Mouse (Mus musculus): Measurements from ENCODE around the gene Atf6.

Gene Atf6

GRCm38 (mm10) chr1:170882915-170883485 is 15.4 kb upstream of the Atf6 start:
- DNase-seq = no peak

- DNase-seq = no peak
Measured at GRCm38 (mm10) chr1:170876906-170877305, 9.3 kb upstream of the Atf6 start.

- no peak for DNase-seq
Measured at GRCm38 (mm10) chr1:170875676-170876075, 8.1 kb upstream of the Atf6 start.

- DNase-seq = no peak
Measured at GRCm38 (mm10) chr1:170871961-170872360, 4.4 kb upstream of the Atf6 start.

- DNase-seq = no peak
Measured at GRCm38 (mm10) chr1:170871402-170871801, 3.8 kb upstream of the Atf6 start.

DNA sequence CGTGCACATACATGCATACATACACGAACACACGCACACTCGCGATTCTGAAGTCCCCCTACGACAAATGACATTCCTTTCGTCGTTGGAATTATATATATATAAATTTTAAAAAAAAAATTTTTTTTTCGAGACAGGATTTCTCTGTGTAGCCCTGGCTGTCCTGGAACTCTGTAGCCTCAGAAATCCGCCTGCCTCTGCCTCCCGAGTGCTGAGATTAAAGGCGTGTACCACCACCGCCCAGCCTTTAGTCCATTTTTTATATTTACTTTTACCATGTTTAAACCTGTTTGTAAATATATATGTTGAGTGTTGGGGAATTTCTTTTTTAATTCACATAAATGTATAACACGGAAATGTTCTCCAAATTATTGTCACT is 1.3 kb upstream of the Atf6 start:
- DNase-seq = no peak

DNA sequence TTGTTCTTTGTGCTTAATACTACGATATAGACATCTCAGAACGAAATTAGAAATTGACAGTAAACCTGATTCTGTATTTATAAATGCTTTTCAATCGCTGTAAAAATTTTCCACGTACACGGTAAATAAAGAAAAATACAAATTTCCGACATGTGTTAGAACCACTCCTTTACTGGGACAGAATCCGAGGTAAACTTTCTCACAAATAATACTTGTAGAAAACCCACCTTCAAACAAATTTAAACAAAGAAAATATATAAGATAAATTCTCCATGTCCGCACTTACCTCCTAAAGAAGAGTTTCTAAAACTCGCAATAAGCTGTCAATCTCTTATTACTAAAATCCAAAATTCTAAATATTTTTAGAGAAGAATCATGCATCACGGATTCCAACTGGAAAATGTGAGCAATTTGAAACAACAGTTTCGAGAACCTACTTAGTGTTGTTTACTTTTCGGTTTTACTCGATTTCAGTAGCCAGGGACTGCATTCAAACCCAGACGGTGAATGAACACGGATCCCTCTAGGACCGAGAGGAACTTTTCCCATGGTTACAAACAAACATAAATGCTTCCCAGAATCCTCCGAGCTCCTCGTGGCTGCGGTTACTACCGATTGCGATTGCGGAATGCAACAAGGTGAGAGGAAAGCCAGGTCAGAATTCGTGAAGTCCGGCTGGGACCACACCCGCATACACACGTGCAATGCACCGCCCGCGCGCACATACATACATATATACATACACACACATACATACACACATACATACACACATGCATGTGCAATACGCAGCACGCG is 735 bp upstream of the Atf6 start:
- DNase-seq = peak; percentile 74

- peak; percentile 51 for DNase-seq
Measured at GRCm38 (mm10) chr1:170866992-170867690, 430 bp downstream of the Atf6 start.

GRCm38 (mm10) chr1:170865406-170865805 is 2.2 kb downstream of the Atf6 start:
- no peak for DNase-seq

DNA sequence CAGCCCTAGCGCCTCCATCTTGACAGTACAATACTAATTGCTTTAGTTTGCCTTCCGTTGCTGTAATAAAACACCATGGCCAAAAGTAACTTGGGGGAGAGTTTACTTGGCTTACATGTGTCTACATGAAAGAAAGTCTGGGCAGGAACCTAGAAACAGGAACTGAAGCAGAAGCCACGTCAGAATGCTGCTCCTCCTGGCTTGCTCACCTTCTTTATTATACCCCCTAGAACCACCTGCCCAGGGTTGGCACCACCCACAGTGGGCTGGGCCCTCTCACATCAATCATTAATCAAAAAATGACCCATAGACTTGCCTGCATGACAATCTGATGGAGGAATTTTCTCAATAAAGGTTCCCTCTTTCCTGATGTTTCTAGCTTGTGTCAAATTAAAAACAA is 2.8 kb downstream of the Atf6 start:
- DNase-seq = no peak

DNA sequence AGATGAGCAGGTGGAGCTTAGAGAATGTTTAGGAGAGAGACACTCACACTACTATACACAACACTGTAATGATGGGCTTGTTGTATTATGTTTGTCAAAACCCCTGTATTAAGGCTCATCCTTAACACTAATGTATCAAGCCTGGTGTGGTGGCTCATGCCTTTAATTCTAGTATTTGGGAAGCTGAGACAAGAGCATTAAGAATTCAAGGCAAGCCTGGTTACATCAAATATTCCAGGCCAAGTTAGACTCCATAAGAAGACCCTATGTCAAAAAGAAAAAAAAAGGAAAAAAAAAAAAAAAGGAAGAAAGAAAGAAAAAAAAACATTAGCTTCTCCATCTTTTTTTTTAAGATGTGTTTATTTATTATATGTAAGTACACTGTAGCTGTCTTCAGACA is 3.3 kb downstream of the Atf6 start:
- no peak for DNase-seq

GRCm38 (mm10) chr1:170863033-170863432 is 4.5 kb downstream of the Atf6 start:
- DNase-seq = peak; percentile 16

- DNase-seq = no peak
Measured at GRCm38 (mm10) chr1:170862435-170862717, 5.2 kb downstream of the Atf6 start.

DNA sequence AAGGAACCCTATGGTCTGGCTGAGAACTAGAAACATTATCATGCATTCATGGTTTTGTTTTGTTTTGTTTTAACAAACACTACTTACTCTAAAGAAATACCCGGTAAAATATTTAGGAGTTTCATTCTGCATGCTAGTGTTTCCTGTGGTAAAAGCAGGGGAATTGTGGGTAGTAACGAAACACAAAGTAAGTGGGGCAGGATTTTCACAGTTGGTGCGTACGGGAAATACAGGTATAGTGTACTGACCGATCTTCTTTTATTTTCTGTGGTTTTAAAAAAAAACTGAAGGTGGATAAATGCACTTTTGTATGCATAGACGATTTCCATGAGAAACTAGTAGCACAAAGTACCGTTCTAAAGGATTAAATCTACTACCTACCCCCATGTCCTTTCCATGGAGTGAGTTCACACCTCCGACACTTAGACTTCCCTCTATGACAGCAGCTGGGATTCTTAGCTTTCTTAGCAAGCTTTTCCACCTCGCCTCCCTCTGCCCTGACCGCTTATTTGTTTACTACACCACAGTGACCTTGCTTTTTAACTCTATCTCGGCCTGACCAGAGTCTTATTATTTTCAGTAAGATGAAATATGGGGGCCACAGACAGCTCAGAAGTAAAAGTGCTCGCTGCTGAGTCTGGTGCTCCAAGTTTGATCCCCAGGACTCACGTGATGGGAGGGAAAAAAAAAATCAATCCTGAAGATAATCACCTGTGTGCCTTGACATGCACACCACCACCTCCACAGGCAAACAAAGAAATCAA is 5.7 kb downstream of the Atf6 start:
- DNase-seq = no peak

GRCm38 (mm10) chr1:170858872-170859271 is 8.7 kb downstream of the Atf6 start:
- no peak for DNase-seq

DNA sequence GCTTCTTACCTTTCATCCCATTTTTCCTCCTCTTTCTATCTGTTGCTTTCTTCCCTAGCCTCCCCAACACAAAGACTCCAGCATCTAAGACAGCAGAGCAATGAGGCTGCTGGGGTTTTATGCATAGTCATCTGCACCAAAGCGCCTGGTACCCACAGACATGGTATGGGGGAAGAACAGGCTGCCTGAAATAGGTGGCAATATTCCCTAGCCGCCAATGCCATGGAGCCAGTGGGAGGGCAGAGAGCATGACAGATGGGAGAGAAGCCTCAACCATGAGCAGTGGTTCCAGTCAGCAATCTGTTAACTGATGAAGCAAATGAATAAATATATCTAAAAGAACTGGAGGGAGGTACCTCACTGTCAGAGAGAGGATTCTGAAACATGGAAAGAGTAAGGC is 10.2 kb downstream of the Atf6 start:
- no peak for DNase-seq

DNA sequence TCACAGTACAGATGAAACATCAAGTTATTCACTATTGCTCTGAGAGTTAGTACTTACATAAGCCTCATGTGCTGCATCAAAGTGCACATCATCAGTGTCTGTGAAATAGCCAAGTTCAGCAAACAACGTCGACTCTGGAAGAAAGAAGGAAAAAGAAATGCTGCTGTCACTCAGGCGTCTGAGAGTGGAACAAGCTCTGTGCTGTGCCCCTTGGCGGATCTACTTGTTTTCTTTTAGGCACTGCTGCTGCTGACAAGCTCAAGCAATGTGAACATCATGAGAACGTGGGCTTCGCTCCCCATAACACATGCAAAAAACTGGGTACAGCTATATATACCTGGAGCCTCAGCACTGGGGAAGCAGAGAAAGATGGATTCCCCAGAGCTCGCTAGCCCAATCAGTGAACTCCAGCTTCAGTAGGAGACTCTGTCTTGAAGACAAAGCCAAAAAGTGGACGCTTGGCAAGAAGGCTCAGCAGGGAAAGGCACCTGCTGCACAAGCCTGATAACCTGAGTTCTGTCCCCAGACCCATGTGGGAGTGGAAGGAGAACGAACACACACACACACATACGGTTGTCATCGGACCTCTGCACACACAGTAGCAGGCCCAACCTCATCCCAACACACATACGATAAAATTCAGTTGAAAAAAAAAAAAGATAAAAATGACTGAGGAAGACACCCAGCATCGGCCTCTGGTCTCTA is 12.4 kb downstream of the Atf6 start:
- DNase-seq = peak; percentile 70

GRCm38 (mm10) chr1:170853604-170854003 is 14.0 kb downstream of the Atf6 start:
- no peak for DNase-seq

- DNase-seq = peak; percentile 43
Measured at GRCm38 (mm10) chr1:170850637-170851624, 16.6 kb downstream of the Atf6 start.

DNA sequence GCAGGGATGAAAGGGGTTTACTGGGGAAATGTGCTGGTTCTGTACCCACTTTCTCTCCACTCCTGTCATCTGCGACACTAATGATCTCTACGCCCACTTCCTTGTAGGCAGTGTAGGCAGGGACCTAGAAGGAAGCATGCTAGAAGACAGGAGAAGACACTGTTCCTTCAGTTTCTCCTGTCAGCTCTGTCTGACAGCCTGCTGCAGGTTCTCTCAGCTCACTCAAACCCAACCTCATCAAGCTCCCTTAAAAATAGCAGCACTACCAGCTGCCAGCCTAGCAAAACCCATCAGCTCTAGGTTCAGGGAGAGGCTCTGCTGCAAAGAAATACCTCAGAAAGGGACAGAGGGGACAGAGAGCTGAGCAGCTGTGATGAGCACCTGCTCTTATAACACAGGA is 17.6 kb downstream of the Atf6 start:
- DNase-seq = no peak

DNA sequence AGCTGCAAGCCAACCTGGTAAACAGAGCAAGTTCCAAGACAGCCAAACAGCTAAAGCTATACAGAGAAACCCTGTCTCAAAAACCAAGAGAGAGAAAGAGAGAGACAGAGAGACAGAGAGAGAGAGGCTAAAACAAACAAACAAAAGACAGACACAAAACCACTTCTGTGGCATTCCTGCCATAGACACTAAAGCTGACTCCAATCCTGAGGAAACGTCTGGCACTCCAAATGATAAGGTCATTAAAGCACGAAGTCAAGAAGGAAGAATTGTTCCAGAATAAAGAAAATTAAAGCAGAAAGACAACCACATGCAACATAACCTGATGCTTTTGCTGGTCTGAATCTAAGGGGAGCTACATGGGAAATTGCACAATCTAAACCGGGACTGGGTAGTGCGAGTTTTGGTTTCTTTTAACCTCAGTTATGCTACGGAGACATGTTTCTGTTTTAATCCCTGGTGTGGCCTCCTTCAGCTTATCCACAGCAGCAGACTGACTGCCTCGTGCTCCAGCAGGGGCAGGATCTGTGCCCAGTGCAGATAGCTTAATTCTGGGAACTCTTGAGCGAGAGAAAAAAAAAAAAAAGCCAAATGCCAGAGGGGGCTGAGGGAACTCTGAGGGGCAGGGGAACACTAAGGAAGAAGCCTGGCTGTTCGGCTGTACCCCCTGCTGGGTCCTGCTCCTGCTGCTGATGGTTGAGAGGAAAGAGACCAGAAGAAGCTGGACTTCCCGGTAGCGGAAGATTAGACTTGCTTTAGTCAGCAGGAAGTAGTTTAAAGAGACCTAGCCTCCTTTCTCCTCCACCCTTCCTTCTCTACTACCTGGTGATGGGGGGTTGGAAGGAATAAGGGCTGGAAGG is 21.9 kb downstream of the Atf6 start:
- DNase-seq = peak; percentile 79

All from liver (tissue).